Mouse (Mus musculus): ENCODE measurements around the gene Uchl3.

The Uchl3 gene

GRCm38 (mm10) chr14:101653581-101654525 is at the start of gene Uchl3:
Gene Uchl3 (plus strand): TSS chr14:101653967.
- DNase-seq, result peak; percentile 99

- no peak for DNase-seq
Measured at GRCm38 (mm10) chr14:101605843-101606242, 47.9 kb upstream of the Uchl3 start.

- peak; percentile 49 for DNase-seq
Measured at GRCm38 (mm10) chr14:101607631-101608518, 45.9 kb upstream of the Uchl3 start.

- peak; percentile 91 for DNase-seq
Measured at GRCm38 (mm10) chr14:101608519-101609368, 45.0 kb upstream of the Uchl3 start, which contains the start of gene Tbc1d4. Gene Tbc1d4 (minus strand): TSS chr14:101609191.

- no peak for DNase-seq
Measured at GRCm38 (mm10) chr14:101610701-101611100, 43.1 kb upstream of the Uchl3 start.

GRCm38 (mm10) chr14:101613206-101613605 is 40.6 kb upstream of the Uchl3 start:
- no peak for DNase-seq

- DNase-seq, result no peak
Measured at GRCm38 (mm10) chr14:101616178-101616577, 37.6 kb upstream of the Uchl3 start.

- no peak for DNase-seq
Measured at GRCm38 (mm10) chr14:101617680-101618079, 36.1 kb upstream of the Uchl3 start.

GRCm38 (mm10) chr14:101630548-101630947 is 23.2 kb upstream of the Uchl3 start:
- no peak for DNase-seq

- DNase-seq, result no peak
Measured at GRCm38 (mm10) chr14:101635765-101636164, 18.0 kb upstream of the Uchl3 start.

GRCm38 (mm10) chr14:101637381-101637780 is 16.4 kb upstream of the Uchl3 start:
- no peak for DNase-seq

- peak; percentile 93 for DNase-seq
Measured at GRCm38 (mm10) chr14:101640153-101640843, 13.5 kb upstream of the Uchl3 start, which contains the start of gene Commd6. Gene Commd6 (minus strand): TSS chr14:101640686.

- no peak for DNase-seq
Measured at GRCm38 (mm10) chr14:101644948-101645347, 8.8 kb upstream of the Uchl3 start.

GRCm38 (mm10) chr14:101650551-101650950 is 3.2 kb upstream of the Uchl3 start:
- DNase-seq, result no peak

GRCm38 (mm10) chr14:101652571-101652970 is 1.2 kb upstream of the Uchl3 start:
- no peak for DNase-seq

GRCm38 (mm10) chr14:101654526-101654909 is 751 bp downstream of the Uchl3 start:
- no peak for DNase-seq

- DNase-seq, result no peak
Measured at GRCm38 (mm10) chr14:101656307-101656706, 2.5 kb downstream of the Uchl3 start.

- DNase-seq, result no peak
Measured at GRCm38 (mm10) chr14:101661654-101662412, 8.1 kb downstream of the Uchl3 start.

GRCm38 (mm10) chr14:101664274-101664673 is 10.5 kb downstream of the Uchl3 start:
- DNase-seq, result no peak

GRCm38 (mm10) chr14:101666056-101666455 is 12.3 kb downstream of the Uchl3 start:
- no peak for DNase-seq

- no peak for DNase-seq
Measured at GRCm38 (mm10) chr14:101666536-101666935, 12.8 kb downstream of the Uchl3 start.

Data from kidney, adult 18-20 months (tissue).